Mouse (Mus musculus) liver, postnatal 0 days (tissue): ENCODE data around the gene Rpl37a.

Experiments used
- CTCF ChIP-seq: sonication (generic); IDR thresholded peaks from 2 replicates; pipeline ENCODE4 v1.5.1; 2016; ENCODE audit warnings: antibody characterized with exemption, low read depth
- EP300 ChIP-seq: IDR thresholded peaks from 2 replicates; pipeline ENCODE4 v1.6.1; 2016; ENCODE audit warnings: antibody characterized with exemption, low read depth, mild to moderate bottlenecking

- TF ChIP-seq CTCF (no peak), EP300 (0 out of 2 replicates have a peak, but pooled peaks have one; percentile 7)
Observed at GRCm38 (mm10) chr1:72710753-72711653, at the start of gene Rpl37a.
